Mouse (Mus musculus) bone marrow macrophage, adult 2 months (primary cell): ENCODE data around the gene Trim47.
"Not testable (repeated sequence)": the region's sequence is repeated elsewhere in the genome, so short reads cannot be mapped to it uniquely, and the experiment has no call there.

ENCODE experiments used
- CTCF ChIP-seq: IDR thresholded peaks from 2 replicates; pipeline ENCODE4 v1.5.1; 2012; ENCODE audit warnings: low read depth, mild to moderate bottlenecking, low read length, moderate library complexity
- POLR2A ChIP-seq: IDR thresholded peaks from 2 replicates; pipeline ENCODE4 v1.6.1; 2012; ENCODE audit warnings: mild to moderate bottlenecking, low read depth, low read length, borderline replicate concordance

- not testable (repeated sequence) for TF ChIP-seq CTCF, POLR2A
These were observed 34.1 kb downstream of the Trim47 start for GRCm38 (mm10) chr11:116092959-116093358.
